Mouse (Mus musculus): ENCODE data around the gene Igll1.

GRCm38 (mm10) chr16:16855541-16855940 lies 8.2 kb downstream of the Igll1 start:
- TF ChIP-seq CTCF (IDR thresholded peaks at IDR 0.05; ENCODE audit: extremely low read depth, insufficient read depth, low read length): no peak
- no peak for TF ChIP-seq POLR2A (IDR thresholded peaks at IDR 0.05; ENCODE audit: extremely low read depth, insufficient read depth, low read length)
